8 mouse cellular contexts compared by ENCODE assay signal in genomic region chr9:59282683-59282986, GRCm38 (mm10). TPM values are rescaled to one million over a fixed set of nuclear protein-coding genes. Genes with fewer than 3 reads are reported as not detected.
DNase-seq lines count a peak whose midpoint lies in the region; ATAC-seq lines count a peak whose summit lies in the region.

No protein-coding gene starts in this region.

- no peaks in the 10 kb centered on the region for H3K36me3 ChIP-seq in lung, embryonic 15.5 days
- no peaks in the 10 kb centered on the region for H3K36me3 ChIP-seq in forebrain, embryonic 10.5 days (replicated peaks)
- H3K36me3 ChIP-seq in limb, embryonic 12.5 days, result no peaks in the 10 kb centered on the region
- no peaks in the 10 kb centered on the region for H3K36me3 ChIP-seq in stomach, embryonic 14.5 days (ENCODE audit: control insufficient read depth, insufficient read depth, low read length)

- H3K9me3 ChIP-seq in lung, embryonic 15.5 days, result no peaks in the 10 kb centered on the region
- H3K9me3 ChIP-seq in forebrain, embryonic 10.5 days, result no peaks in the 10 kb centered on the region
- H3K9me3 ChIP-seq in limb, embryonic 12.5 days, result no peaks in the 10 kb centered on the region
- H3K9me3 ChIP-seq in stomach, embryonic 14.5 days (ENCODE audit: control insufficient read depth, low read depth, low read length), result no peaks in the 10 kb centered on the region

- no peak overlapping the region for H3K27ac ChIP-seq in lung, embryonic 15.5 days
- peak overlapping the region; percentile 31; the same call in 1 of the 2 replicates for H3K27ac ChIP-seq in forebrain, embryonic 10.5 days
- no peak overlapping the region for H3K27ac ChIP-seq in limb, embryonic 12.5 days
- no peak overlapping the region for H3K27ac ChIP-seq in stomach, embryonic 14.5 days (ENCODE audit: low read length)

- H3K4me2 ChIP-seq in lung, embryonic 15.5 days, result peak overlapping the region; percentile 39
- peak overlapping the region; percentile 41 for H3K4me2 ChIP-seq in limb, embryonic 12.5 days
- peak overlapping the region; percentile 34 for H3K4me2 ChIP-seq in stomach, embryonic 14.5 days (replicated peaks; ENCODE audit: low read depth, low read length)

- no peak overlapping the region for H3K9ac ChIP-seq in lung, embryonic 15.5 days
- no peak overlapping the region for H3K9ac ChIP-seq in limb, embryonic 12.5 days (replicated peaks)
- no peak overlapping the region for H3K9ac ChIP-seq in stomach, embryonic 14.5 days (replicated peaks; ENCODE audit: low read depth, low read length)

- no peak; the same call in 1 of the 2 replicates for ATAC-seq in lung, embryonic 15.5 days (ENCODE audit: borderline replicate concordance, extremely low read depth, low FRiP score, low TSS enrichment)
- ATAC-seq in limb, embryonic 12.5 days (ENCODE audit: insufficient number of reproducible peaks, insufficient read depth, low FRiP score, low TSS enrichment, low read depth), result no peak
- ATAC-seq in stomach, embryonic 14.5 days (ENCODE audit: insufficient number of reproducible peaks, insufficient read depth, low FRiP score, low read depth), result no peak

- WGBS in lung, embryonic 15.5 days, result 41% methylated on average over 7 of the region's 7 CpGs
- WGBS in forebrain, embryonic 10.5 days, result 59% methylated on average over 7 of the region's 7 CpGs
- WGBS in limb, embryonic 12.5 days, result 55% methylated on average over 7 of the region's 7 CpGs
- 48% methylated on average over 7 of the region's 7 CpGs for WGBS in stomach, embryonic 14.5 days

- DNase-seq in lung, postnatal 36 days, result no peak
- DNase-seq in forebrain, embryonic 10.5 days (ENCODE audit: extremely low spot score, low spot score), result no peak
- DNase-seq in layer of hippocampus, postnatal 14 days (ENCODE audit: low spot score in 2 of 2), result no peak
- no peak for DNase-seq in cerebellum, postnatal 25 days
- DNase-seq in layer of hippocampus, postnatal 25 days (ENCODE audit: extremely low spot score in 1 of 2, low spot score in 1 of 2), result no peak

- H3K27me3 ChIP-seq in lung, embryonic 15.5 days, result no peaks in the 10 kb centered on the region
- no peaks in the 10 kb centered on the region for H3K27me3 ChIP-seq in forebrain, embryonic 10.5 days (ENCODE audit: poor library complexity, severe bottlenecking)
- no peaks in the 10 kb centered on the region for H3K27me3 ChIP-seq in limb, embryonic 12.5 days
- H3K27me3 ChIP-seq in stomach, embryonic 14.5 days (ENCODE audit: control insufficient read depth, insufficient read depth, low read length), result no peaks in the 10 kb centered on the region

- peaks cover 9% of the 10 kb centered on the region for H3K4me1 ChIP-seq in lung, embryonic 15.5 days
- peaks cover 10% of the 10 kb centered on the region; the same call in 1 of the 2 replicates for H3K4me1 ChIP-seq in forebrain, embryonic 10.5 days
- H3K4me1 ChIP-seq in limb, embryonic 12.5 days (replicated peaks), result peaks cover 7% of the 10 kb centered on the region
- peaks cover 2% of the 10 kb centered on the region; the same call in 1 of the 2 replicates for H3K4me1 ChIP-seq in stomach, embryonic 14.5 days (ENCODE audit: control insufficient read depth, insufficient read depth, low read length)

- no peak overlapping the region for H3K4me3 ChIP-seq in lung, embryonic 15.5 days
- H3K4me3 ChIP-seq in forebrain, embryonic 10.5 days, result peak overlapping the region; percentile 15; the same call in 1 of the 2 replicates
- H3K4me3 ChIP-seq in limb, embryonic 12.5 days (replicated peaks), result 0 out of 2 replicates have a peak overlapping the region, but pooled peaks have one; percentile 8
- peak overlapping the region; percentile 8; the same call in 1 of the 2 replicates for H3K4me3 ChIP-seq in stomach, embryonic 14.5 days (ENCODE audit: low read depth, low read length)

RNA-seq across cellular contexts. Expression of gene Adpgk, which starts 8.7 kb away (rescaled TPM):
- polyA plus RNA-seq in lung, embryonic 15.5 days (2015; fragmentation: Nextera tagmentation; extraction: Ambion mirVana), result 41.3 and 42.1 TPM in 2 replicates
- polyA plus RNA-seq in forebrain, embryonic 10.5 days (2016; fragmentation: Nextera tagmentation; extraction: Ambion mirVana), result 34.7 and 40.9 TPM in 2 replicates
- 47.4 and 49.5 TPM in 2 replicates for polyA plus RNA-seq in limb, embryonic 12.5 days (2016; fragmentation: Nextera tagmentation; extraction: Ambion mirVana)
- 35.9 and 41.8 TPM in 2 replicates for polyA plus RNA-seq in stomach, embryonic 14.5 days (2014; fragmentation: Nextera tagmentation; extraction: Ambion mirVana)
- total RNA-seq in layer of hippocampus, postnatal 14 days (2021), result 10 to 100 TPM; 17.3 to 17.6 TPM
- 10 to 100 TPM; 16.2 to 16.6 TPM for total RNA-seq in layer of hippocampus, postnatal 25 days (2021)
